Mouse (Mus musculus) lung, adult 2 months (tissue): ENCODE data around the gene Dna2.

ENCODE experiments used
- CTCF ChIP-seq: fragments of 200-500 bp; IDR thresholded peaks from 2 replicates; pipeline ENCODE4 v1.5.1; 2011; ENCODE audit warnings: mild to moderate bottlenecking, low read length, control low read depth; ENCODE audit not compliant: insufficient read depth
- POLR2A ChIP-seq: fragments of 200-500 bp; IDR thresholded peaks from 2 replicates; pipeline ENCODE4 v1.6.1; 2011; ENCODE audit warnings: low read depth, mild to moderate bottlenecking, control low read depth, low read length, borderline replicate concordance; ENCODE audit errors: extremely low read depth

- no peak for TF ChIP-seq POLR2A
- no peak for TF ChIP-seq CTCF
Measured at GRCm38 (mm10) chr10:62944975-62945580, 1.7 kb upstream of the Dna2 start.
